Mouse (Mus musculus): ENCODE measurements at regions not wholly inside any gene's neighbourhood (a gene's known extent, or its start where the extent isn't known, plus 50 kb on each side); places are given as distances from the start of the nearest gene placed in this dataset.

DNA sequence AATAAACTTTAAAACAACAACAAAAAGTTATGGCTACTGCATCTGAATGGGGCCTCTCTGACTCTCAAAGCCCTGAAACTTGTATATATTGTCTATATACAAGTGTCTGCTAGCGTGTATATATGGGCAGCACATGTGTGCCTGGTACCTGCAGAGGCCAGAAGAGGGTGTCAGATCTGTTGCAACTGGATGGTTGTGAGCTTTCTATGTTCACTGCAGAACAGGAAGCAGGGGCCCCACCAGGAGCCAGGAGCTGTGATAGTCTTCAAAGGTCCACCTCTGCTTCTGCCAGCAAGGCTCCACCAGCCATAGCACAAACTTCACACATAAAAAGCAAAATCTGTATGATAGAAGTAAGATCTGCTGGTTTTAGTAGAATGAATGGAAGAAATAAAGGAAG is 297.1 kb upstream of the Rnaseh2b start:
- Histone ChIP-seq H3K4me2 (no peak overlapping the region), H3K36me3 (no peaks in the 10 kb centered on the region), H3K27ac (no peak overlapping the region), H3K9ac (no peak overlapping the region), H3K27me3 (no peaks in the 10 kb centered on the region), H3K4me3 (no peak overlapping the region), H3K9me3 (no peaks in the 10 kb centered on the region), H3K4me1 (no peaks in the 10 kb centered on the region)
- WGBS = 76% methylated on average over 1 of the region's 1 CpGs
- ATAC-seq (ENCODE audit: insufficient number of reproducible peaks, low FRiP score, low TSS enrichment, low read depth) = no peak

DNA sequence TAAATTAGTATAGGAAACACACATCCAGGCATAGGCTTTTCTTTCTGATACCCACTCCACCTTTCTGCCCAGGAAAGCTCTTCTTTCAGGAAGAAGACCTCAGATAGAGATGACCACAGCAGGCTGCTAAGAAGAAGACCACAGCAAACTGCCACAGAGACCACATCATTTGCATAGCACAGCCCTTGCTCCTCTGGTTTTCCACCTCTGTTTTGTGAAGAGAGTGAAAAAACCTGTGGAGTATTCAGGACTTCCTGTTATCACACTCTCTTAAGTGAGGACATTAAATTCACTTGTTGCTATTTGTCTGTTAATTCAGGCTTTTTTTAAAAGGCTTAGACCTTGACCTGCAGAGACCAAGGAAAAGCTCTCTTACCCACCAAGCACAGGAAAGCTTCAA is 294.7 kb upstream of the Rnaseh2b start:
- no peak for ATAC-seq (ENCODE audit: insufficient number of reproducible peaks, low FRiP score, low TSS enrichment, low read depth)
- H3K9ac ChIP-seq = no peak overlapping the region
- H3K9me3 ChIP-seq = no peaks in the 10 kb centered on the region
- H3K36me3 ChIP-seq = no peaks in the 10 kb centered on the region
- H3K27ac ChIP-seq = no peak overlapping the region
- H3K4me1 ChIP-seq = 0 out of 2 replicates have a peak, but pooled peaks cover under 1% of the 10 kb centered on the region
- H3K4me2 ChIP-seq = no peak overlapping the region
- no peaks in the 10 kb centered on the region for H3K27me3 ChIP-seq
- H3K4me3 ChIP-seq = no peak overlapping the region

DNA sequence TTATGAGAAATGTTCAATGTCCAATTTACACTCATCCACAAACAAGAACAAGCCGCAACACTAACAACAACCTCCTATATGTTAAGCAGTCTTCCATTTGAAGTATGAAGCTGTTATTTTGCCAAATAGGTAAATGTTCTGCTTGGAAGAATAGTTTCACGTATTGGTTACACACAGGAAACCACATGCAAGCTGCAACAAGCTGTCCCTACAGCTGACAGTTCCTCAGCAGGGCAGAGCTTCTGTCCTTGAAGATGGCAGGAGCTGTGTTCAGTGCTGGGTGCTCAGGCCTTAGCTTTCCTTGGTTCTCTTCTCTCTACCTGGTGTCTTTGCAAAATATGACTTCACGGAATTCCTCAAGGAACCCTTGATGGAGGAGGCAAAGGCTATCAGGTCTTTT is 294.1 kb upstream of the Rnaseh2b start:
- H3K9me3 ChIP-seq = no peaks in the 10 kb centered on the region
- no peaks in the 10 kb centered on the region for H3K27me3 ChIP-seq
- no peak overlapping the region for H3K4me3 ChIP-seq
- no peak overlapping the region for H3K4me2 ChIP-seq
- ATAC-seq (ENCODE audit: insufficient number of reproducible peaks, low FRiP score, low TSS enrichment, low read depth) = no peak
- H3K27ac ChIP-seq = no peak overlapping the region
- peaks cover 6% of the 10 kb centered on the region for H3K4me1 ChIP-seq
- H3K9ac ChIP-seq = no peak overlapping the region
- H3K36me3 ChIP-seq = no peaks in the 10 kb centered on the region
- 77% methylated on average over 3 of the region's 3 CpGs for WGBS

DNA sequence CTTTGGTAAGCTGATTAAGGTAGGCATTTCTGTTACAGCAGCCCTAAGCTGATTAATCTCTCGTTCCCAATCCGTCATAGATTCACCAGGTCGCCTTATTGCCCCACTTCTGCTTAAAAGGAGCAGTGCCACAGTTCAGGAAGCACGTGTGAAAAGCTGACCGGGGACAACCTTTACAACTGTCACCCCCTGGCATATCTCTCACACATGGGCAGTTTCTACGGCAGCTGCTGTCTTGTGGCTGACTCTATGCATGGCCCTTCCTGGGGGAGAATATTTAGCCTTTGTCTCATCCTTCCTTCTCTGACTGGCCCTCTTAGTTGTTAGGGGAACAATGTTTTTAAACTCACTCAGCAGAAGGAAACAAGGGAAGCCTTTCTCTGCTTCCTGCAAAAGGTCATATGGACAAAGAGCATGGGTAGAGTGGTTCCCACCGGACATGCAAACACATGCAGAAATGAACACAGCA is 290.9 kb upstream of the Rnaseh2b start:
- Histone ChIP-seq H3K36me3 (no peaks in the 10 kb centered on the region), H3K27me3 (no peaks in the 10 kb centered on the region), H3K4me2 (no peak overlapping the region), H3K4me1 (peaks cover 13% of the 10 kb centered on the region), H3K27ac (no peak overlapping the region), H3K9me3 (no peaks in the 10 kb centered on the region), H3K4me3 (no peak overlapping the region), H3K9ac (no peak overlapping the region)
- ATAC-seq (ENCODE audit: insufficient number of reproducible peaks, low FRiP score, low TSS enrichment, low read depth) = no peak
- WGBS = 56% methylated on average over 7 of the region's 7 CpGs

DNA sequence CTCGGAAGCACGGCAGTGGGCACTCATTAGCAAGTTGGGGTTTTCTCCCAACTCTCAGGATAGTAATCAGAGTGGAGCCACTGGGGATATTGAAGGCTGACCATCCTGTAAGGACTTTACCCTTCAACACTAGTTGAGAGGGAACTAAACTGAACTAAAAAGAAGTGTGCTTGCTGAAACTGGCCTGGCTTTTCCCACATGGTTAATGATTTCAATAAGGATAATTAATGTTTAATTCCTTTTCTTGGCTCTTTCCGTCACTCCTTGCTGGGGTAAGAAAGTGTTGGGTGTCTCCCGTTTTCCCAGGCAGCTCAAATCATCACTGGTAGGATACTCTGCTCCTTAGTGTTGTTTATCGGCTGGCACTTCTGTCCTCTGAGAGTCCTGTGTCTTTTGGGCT is 290.3 kb upstream of the Rnaseh2b start:
- no peak for ATAC-seq (ENCODE audit: insufficient number of reproducible peaks, low FRiP score, low TSS enrichment, low read depth)
- 74% methylated on average over 5 of the region's 5 CpGs for WGBS
- Histone ChIP-seq H3K4me2 (no peak overlapping the region), H3K27me3 (no peaks in the 10 kb centered on the region), H3K27ac (no peak overlapping the region), H3K4me1 (peaks cover 13% of the 10 kb centered on the region), H3K4me3 (no peak overlapping the region), H3K36me3 (no peaks in the 10 kb centered on the region), H3K9me3 (no peaks in the 10 kb centered on the region), H3K9ac (no peak overlapping the region)

DNA sequence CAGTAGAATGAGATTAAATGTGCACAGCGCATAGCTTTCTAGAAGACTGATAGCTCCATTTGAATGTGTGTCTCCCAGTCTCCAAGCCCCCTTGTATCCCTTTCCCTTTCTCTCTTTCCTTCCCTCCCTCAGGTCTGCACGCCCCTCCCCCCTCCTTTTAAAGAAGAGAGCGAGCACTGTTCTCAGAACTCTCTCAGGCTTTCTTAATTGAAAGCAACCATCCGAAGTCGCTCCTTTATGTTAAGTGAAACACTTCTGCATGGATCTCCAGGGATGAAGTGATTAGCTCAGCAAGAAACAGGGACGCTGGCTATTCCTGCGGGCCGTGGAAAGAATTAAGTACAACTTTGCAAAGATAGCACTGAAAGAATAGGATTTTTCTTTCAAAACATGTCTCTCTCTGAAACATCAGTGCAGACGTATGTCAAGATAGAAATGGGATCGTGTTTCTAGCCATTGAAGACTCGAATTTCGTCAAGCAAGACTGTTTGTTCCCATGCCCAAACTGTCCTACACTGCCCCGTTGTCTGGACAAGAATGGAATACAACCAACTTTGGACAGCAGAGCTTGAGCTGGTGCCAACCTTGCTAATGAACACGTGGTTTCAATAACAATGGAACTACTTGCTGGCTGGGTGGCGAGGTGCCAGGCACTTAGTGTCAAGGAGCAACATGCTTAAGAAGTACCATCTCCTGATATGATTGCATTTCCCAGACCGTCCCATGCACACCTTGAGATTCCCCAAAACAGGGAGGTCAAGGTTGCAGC is 289.2 kb upstream of the Rnaseh2b start:
- Histone ChIP-seq H3K27me3 (no peaks in the 10 kb centered on the region), H3K9me3 (no peaks in the 10 kb centered on the region), H3K4me1 (peaks cover 13% of the 10 kb centered on the region), H3K36me3 (no peaks in the 10 kb centered on the region), H3K27ac (peak overlapping the region; percentile 19; the same call in 1 of the 2 replicates), H3K4me3 (no peak overlapping the region), H3K9ac (no peak overlapping the region), H3K4me2 (no peak overlapping the region)
- 0 out of 2 replicates have a peak, but pooled peaks have one; percentile 14 for ATAC-seq (ENCODE audit: insufficient number of reproducible peaks, low FRiP score, low TSS enrichment, low read depth)
- 37% methylated on average over 16 of the region's 16 CpGs for WGBS

DNA sequence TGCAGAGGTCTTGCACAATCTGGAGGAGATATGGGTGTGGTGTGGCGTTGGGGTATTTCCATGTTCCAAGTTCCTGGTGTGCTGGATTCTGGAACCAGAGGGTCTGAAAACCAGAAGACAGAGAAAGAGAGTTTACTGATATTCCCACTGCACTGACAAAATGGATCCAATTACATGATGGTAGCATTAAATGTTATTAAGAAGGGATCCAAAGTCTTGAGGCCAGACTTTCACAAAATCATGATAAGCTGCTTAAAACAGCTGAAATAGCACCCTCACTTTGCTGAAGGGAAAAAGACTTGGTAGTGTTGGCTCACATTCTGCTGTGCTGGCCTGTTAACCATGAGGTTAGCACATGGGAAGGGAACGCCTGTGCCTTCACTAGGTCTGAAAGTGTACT is 288.6 kb upstream of the Rnaseh2b start:
- H3K9ac ChIP-seq = no peak overlapping the region
- H3K27ac ChIP-seq = peak overlapping the region; percentile 19; the same call in 1 of the 2 replicates
- H3K36me3 ChIP-seq = no peaks in the 10 kb centered on the region
- no peak overlapping the region for H3K4me2 ChIP-seq
- 0 out of 2 replicates have a peak, but pooled peaks have one; percentile 30 for ATAC-seq (ENCODE audit: insufficient number of reproducible peaks, low FRiP score, low TSS enrichment, low read depth)
- H3K9me3 ChIP-seq = no peaks in the 10 kb centered on the region
- WGBS = 54% methylated on average over 2 of the region's 2 CpGs
- no peak overlapping the region for H3K4me3 ChIP-seq
- H3K4me1 ChIP-seq = peaks cover 13% of the 10 kb centered on the region
- H3K27me3 ChIP-seq = no peaks in the 10 kb centered on the region

DNA sequence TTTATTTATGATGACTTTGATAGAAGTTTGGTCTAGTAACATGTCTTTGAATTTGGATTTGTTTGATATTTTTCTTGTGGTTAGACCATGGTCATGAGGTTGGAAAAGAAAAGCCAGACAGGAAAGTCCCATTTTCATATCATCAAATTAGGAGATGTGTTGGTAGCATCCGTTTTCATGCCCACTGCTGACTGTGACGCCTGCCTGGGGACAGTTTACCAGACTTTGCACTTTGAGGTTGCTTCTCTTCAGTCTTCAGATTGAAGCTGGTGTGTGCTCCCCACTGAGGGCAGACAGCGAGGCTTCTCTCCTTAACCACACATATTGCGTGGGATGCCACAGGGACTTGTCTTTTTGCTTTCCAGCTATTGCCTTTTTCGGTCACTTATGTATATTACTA is 283.7 kb upstream of the Rnaseh2b start:
- H3K36me3 ChIP-seq = no peaks in the 10 kb centered on the region
- no peak for ATAC-seq (ENCODE audit: insufficient number of reproducible peaks, low FRiP score, low TSS enrichment, low read depth)
- H3K27ac ChIP-seq = no peak overlapping the region
- no peaks in the 10 kb centered on the region for H3K9me3 ChIP-seq
- H3K9ac ChIP-seq = no peak overlapping the region
- peaks cover 3% of the 10 kb centered on the region for H3K4me1 ChIP-seq
- no peak overlapping the region for H3K4me3 ChIP-seq
- 92% methylated on average over 5 of the region's 5 CpGs for WGBS
- no peaks in the 10 kb centered on the region for H3K27me3 ChIP-seq
- no peak overlapping the region for H3K4me2 ChIP-seq

DNA sequence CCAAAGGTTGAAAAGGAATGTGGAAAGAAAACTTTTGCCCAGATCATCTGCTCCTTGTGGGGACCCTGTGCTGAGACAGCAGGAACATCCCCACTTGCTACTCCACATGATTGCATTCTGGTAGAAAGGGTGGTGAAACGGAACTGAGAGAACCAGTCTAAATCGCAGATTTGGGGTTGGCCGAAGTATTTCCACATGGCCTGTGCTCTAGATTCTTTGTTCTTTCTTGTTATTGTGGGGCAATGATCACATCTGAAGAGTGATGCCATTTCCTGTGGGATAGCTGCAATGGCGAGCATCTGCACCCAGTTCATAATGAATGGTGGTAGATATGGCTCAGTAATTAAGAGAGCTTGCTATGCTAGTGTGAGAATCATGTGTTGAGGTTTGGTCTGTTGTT is 273.6 kb upstream of the Rnaseh2b start:
- WGBS = 84% methylated on average over 4 of the region's 4 CpGs

DNA sequence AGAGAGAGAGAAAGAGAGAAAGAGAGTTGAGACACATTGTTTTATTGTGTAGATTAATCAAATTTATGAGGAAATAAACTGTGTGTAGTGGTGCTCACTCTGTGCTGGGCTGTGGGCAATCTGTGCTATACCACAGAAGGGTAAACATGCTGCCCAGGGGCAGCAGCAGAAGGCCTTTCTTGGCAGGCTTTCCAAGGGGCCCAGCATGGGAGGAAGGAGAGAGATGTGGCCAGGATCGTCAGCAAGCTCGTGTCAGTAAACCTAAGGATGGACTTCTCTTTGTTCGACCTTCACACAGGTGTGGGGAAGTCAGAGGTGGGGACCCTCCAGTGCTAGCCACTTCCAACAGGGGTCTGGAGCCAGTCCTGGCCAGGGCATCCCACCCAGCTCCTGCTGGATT is 271.4 kb upstream of the Rnaseh2b start:
- Histone ChIP-seq H3K9me3 (no peaks in the 10 kb centered on the region), H3K27me3 (no peaks in the 10 kb centered on the region), H3K27ac (no peak overlapping the region), H3K36me3 (no peaks in the 10 kb centered on the region), H3K4me1 (peaks cover 5% of the 10 kb centered on the region), H3K4me2 (no peak overlapping the region), H3K9ac (no peak overlapping the region), H3K4me3 (no peak overlapping the region)
- no peak for ATAC-seq (ENCODE audit: insufficient number of reproducible peaks, low FRiP score, low TSS enrichment, low read depth)
- WGBS = 47% methylated on average over 3 of the region's 3 CpGs

More for the DNA sequence above, 273.6 kb upstream of the Rnaseh2b start:
- H3K36me3 ChIP-seq = no peaks in the 10 kb centered on the region
- H3K4me1 ChIP-seq = peaks cover 5% of the 10 kb centered on the region
- H3K9ac ChIP-seq = no peak overlapping the region
- no peaks in the 10 kb centered on the region for H3K27me3 ChIP-seq
- no peak overlapping the region for H3K4me2 ChIP-seq
- ATAC-seq (ENCODE audit: insufficient number of reproducible peaks, low FRiP score, low TSS enrichment, low read depth) = no peak
- no peak overlapping the region for H3K27ac ChIP-seq
- H3K4me3 ChIP-seq = no peak overlapping the region
- H3K9me3 ChIP-seq = no peaks in the 10 kb centered on the region

DNA sequence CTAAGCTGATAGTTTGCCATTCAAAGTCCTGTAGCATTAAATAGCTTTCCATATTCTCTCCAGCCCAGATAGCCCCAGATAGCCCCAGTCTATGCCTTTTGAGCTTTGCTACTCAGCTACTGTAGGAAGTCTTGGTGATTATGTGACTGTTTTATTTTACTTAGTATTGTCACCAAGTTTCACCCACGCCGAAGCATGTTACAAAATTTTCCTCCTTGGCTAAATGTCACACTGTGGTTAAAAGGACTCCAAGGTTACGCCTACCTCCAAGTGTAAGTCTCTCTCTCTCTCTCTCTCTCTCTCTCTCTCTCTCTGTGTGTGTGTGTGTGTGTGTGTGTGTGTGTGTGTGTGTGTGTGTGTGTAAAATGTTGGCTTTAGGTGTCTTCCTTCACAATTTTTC is 270.2 kb upstream of the Rnaseh2b start:
- Histone ChIP-seq H3K9ac (no peak overlapping the region), H3K4me1 (peaks cover 5% of the 10 kb centered on the region), H3K9me3 (no peaks in the 10 kb centered on the region), H3K27me3 (no peaks in the 10 kb centered on the region), H3K4me2 (no peak overlapping the region), H3K4me3 (no peak overlapping the region), H3K27ac (no peak overlapping the region), H3K36me3 (no peaks in the 10 kb centered on the region)
- ATAC-seq (ENCODE audit: insufficient number of reproducible peaks, low FRiP score, low TSS enrichment, low read depth) = no peak
- WGBS = 86% methylated on average over 3 of the region's 3 CpGs

DNA sequence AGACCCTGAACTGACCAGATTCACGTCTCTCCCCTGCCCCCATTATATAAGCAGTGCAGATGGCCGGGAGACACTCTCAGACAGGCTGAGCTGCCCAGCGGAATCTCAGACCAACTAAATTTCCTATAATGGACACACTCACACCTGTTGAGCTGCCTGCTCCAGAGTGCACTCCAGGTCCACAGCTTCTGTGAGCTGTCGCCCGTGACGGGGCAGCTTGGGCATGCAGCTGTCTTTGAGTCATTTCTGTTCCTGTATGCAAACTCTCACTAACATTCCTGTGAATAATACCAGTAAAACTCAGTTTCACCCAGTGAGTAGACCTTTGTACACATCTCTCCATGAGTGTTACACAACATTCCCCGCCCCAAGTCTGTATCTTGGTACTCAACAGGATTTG is 269.4 kb upstream of the Rnaseh2b start:
- no peak overlapping the region for H3K27ac ChIP-seq
- no peaks in the 10 kb centered on the region for H3K36me3 ChIP-seq
- H3K4me3 ChIP-seq = no peak overlapping the region
- H3K9ac ChIP-seq = no peak overlapping the region
- no peaks in the 10 kb centered on the region for H3K9me3 ChIP-seq
- no peak overlapping the region for H3K4me2 ChIP-seq
- no peaks in the 10 kb centered on the region for H3K27me3 ChIP-seq
- WGBS = 75% methylated on average over 7 of the region's 7 CpGs
- no peak for ATAC-seq (ENCODE audit: insufficient number of reproducible peaks, low FRiP score, low TSS enrichment, low read depth)
- H3K4me1 ChIP-seq = peaks cover 5% of the 10 kb centered on the region

All from limb, embryonic 15.5 days (tissue).